Mouse (Mus musculus) adrenal gland, adult 8-10 months (tissue): ENCODE results near the gene Klhl23. TPM values are rescaled to one million over a fixed set of nuclear protein-coding genes. Genes with fewer than 3 reads are reported as not detected.
A peak's percentile ranks its signal among the peaks of the same experiment; 100 is the strongest.

Experiments used
- DNase-seq: peaks from one replicate; pipeline ENCODE4 v3.0.0; 2022
- total RNA-seq, 4 experiments: library from RNA; stranded (reverse); gene quantifications; 2 replicates each; pipeline ENCODE4 v1.2.4; 2022

Gene Klhl23
- total RNA-seq, 4 experiments from 2014 or later = 11.4 to 16.6 (median 14.4) TPM

- no peak for DNase-seq
Observed at GRCm38 (mm10) chr2:69830116-69830515, 8.4 kb downstream of the Klhl23 start.

DNA sequence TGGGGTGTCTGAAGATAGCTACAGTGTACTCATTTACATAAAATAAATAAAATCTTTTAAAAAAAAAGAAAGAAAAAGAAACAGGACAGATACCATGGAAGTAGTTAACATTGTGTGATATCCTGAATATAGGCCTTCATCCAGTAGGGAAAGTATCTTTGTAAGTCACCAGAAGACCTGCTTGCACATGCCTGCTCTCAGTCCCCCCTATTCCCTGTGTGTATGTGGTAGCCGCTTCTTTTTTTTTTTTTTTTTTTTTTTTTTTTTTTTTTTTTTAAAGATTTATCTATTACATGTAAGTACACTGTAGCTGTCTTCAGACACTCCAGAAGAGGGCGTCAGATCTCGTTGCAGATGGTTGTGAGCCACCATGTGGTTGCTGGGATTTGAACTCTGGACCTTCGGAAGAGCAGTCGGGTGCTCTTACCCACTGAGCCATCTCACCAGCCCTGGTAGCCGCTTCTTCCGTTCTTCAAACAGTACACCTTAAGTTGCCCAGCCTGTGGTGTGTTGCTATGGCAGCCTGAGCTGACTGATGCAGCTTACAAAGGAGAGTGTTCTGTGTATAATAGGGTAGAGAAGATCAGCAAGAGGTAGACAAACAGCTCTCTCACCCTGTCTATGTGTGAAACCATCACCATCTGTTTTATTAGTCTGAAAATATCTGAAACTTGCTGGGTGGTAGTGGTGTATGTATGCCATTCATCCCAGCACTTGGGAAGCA lies 15.7 kb downstream of the Klhl23 start:
- DNase-seq = no peak

- no peak for DNase-seq
Observed at GRCm38 (mm10) chr2:69837996-69838395, 16.3 kb downstream of the Klhl23 start.

DNA sequence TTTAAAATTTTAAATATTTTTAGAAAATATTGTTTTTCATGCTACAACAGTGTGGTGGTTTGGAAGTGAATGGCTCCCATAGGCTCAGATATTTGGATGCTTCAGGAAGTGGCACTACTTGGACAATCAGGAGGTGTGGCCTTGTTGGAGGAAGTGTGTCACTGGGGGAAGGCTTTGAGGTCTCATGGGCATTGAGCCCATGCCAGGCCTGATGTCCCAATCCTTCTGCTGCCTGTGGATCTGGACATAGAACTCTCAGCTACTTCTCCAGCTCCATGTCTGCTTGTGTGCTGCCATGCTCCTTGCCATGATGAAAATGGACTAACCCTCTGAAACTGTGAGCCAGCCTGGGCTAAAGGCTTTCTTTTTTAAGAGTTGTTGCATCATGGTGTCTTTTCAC lies 17.0 kb downstream of the Klhl23 start:
- DNase-seq = no peak

GRCm38 (mm10) chr2:69840261-69840660 lies 18.5 kb downstream of the Klhl23 start:
- DNase-seq = no peak

GRCm38 (mm10) chr2:69849215-69849614 lies 27.5 kb downstream of the Klhl23 start:
- no peak for DNase-seq

GRCm38 (mm10) chr2:69851427-69852058 lies 29.8 kb downstream of the Klhl23 start:
- DNase-seq = no peak

GRCm38 (mm10) chr2:69856392-69856791 lies 34.6 kb downstream of the Klhl23 start:
- no peak for DNase-seq

DNA sequence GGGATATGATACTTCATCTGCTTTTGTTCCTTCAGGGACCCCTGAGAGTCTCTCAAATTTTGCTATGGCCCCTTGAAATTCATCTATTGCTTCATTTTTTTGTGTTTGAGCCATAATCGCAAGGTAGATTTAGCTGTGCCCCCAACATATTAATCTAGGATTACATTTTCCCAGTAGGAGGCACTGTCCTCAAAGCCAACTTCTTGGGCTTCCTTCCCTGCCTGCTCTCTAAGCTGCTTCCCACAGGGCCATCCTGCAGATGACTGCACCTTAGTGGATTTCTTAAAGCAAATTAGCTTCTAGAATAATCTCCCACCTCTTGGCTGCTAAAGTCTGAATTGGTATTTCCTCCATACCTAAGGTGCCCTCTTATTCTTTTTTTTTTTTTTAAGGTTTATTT lies 36.1 kb downstream of the Klhl23 start:
- DNase-seq = no peak

DNA sequence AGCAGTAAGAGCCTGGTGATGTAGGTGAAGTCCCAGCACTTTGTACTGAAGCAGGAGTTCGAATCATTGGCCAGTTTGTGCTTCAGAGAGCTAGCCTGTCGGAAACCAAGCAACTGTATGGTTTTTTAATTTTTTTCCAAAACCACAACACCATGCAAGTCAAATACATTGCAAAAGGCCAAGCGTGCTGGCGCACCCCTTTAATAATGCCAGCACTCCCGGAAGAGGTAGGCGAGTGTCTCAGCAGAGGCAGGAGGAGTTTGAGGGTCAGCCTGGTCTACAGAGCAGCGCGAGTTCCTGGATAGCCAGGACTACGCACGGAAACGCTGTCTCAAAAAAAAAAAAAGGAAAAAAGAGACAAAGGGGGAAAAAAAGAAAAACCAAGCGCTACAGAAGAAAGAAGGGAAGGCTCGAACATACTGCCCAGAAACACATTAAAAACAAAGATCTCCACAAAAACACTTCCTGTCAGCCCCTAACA lies 39.3 kb downstream of the Klhl23 start:
- DNase-seq = peak; percentile 21

DNA sequence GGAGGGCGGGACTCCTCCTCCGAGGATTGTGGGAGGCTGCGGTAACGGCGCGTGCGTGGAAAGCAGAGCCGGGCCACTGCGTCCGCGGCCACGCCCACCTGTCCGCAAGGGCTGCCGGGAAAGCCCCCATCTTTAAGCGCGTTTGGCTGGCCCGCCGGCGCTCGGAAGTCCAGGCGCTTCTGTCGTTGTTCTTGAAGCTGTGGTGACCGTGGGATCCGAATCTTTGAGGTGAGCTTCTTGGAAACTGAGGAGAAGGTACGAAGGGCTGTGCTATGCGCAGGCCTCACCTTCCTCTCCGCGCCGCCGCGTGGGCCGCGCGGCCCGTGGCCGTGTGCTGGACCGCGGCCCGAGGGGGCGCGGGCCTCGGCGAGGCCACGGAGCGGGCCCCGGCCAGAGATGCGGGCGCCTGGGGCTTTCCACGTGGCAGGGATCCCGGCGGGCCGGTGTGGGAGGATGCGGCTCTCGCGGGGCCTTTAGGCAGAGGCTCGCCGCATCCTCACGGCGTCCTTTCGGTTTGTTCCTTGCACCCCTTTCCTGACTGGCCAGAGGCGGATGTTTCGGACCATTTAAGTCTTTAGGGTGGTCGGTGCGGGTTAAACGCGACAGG lies 39.8 kb downstream of the Klhl23 start, which contains the start of gene Ssb:
Ssb (plus strand) TSS at position 78 of the 607 bp plus-strand sequence.
- DNase-seq = peak; percentile 89

DNA sequence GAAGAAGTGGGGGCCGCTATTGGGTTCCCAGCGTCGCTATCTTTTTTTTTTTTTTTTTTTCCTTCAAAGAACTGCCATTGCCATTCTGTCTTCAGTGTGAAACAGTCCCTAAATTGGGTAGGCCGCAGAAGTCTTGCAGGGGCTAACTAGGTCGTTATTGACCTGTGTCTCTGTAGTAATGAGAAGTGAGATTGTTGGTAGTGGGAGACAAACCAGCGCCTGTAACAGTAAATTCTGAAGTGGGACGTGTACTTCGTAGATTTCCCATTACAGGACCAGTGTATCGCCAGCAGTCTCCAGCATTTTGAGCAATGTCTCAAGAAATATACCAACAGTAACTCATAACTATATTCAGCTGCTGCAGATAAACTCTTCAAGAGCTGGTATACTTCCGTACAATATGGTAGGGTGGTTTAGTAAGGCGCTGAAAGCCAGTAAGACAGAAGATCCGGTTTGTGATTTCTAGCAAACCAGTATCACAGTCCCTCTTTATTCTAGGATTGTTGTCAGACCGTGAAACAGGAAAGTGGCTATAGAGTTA lies 40.4 kb downstream of the Klhl23 start:
- no peak for DNase-seq

DNA sequence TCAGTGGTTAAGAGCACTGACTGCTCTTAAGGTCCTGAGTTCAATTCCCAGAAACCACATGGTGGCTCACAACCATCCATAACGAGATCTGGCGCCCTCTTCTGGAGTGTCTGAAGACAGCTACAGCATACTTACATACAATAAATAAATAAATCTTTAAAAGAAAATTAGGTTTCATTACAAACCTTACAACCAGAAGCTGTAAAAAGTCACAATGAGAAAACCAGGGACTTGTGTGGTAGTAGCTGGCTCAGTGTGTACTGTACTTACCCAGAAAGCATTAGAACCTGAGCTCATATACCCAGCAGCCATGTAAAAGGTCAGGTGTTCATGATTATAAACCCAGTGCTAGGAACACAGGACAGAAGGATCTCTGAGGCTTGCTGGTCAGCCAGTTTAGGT lies 62.2 kb downstream of the Klhl23 start:
- DNase-seq = no peak

- DNase-seq = no peak
Observed at GRCm38 (mm10) chr2:69884581-69884980, 62.8 kb downstream of the Klhl23 start.

DNA sequence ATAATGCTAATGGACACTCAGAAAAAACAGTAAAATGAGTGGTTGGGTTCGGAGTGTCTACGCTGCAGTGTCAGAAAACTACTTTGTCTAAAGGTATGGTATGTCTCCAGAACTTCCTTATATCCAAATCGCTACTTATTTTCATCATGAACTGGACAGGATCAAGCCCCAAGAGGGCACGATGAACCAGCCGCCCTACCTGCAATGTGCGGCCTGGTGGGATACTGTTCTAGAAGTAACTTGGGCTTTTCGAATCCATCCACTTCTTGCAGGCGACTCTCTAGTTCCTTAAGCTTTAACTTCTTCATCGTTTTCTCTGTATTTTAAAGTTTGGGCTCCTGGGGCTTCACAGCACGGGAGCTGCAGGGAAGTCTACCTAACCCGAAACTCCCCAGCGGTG lies 63.3 kb downstream of the Klhl23 start:
- DNase-seq = no peak

GRCm38 (mm10) chr2:69885451-69886305 lies 63.9 kb downstream of the Klhl23 start, which contains the start of gene Mettl5:
TSS of gene Mettl5 (minus strand) at chr2:69885615.
- peak; percentile 76 for DNase-seq

Other genes starting within 250 kb of the Klhl23 start
- under 1 TPM; 0.15 to 0.42 (median 0.24) TPM for gene Lrp2, start 235.9 kb upstream of the Klhl23 start, total RNA-seq
- 10 to 100 TPM in 2 of 4 experiments, 1 to 10 TPM in 2; 9.8 to 14.6 (median 10.2) TPM for gene Bbs5, start 174.8 kb upstream of the Klhl23 start, total RNA-seq
- gene Klhl41, start 151.8 kb upstream of the Klhl23 start, total RNA-seq = under 1 TPM; 0.21 to 0.59 (median 0.54) TPM
- 10 to 100 TPM; 21.4 to 26.0 (median 22.6) TPM for gene Fastkd1, start 108.4 kb upstream of the Klhl23 start, total RNA-seq
- gene Ppig, start 99.4 kb upstream of the Klhl23 start, total RNA-seq = 10 to 100 TPM; 53.1 to 68.6 (median 61.8) TPM
- 1 to 10 TPM; 1.9 to 3.9 (median 2.4) TPM for gene Ccdc173, start 32.4 kb upstream of the Klhl23 start, total RNA-seq
- gene Phospho2, start 32.3 kb upstream of the Klhl23 start, total RNA-seq = 10 to 100 TPM; 24.4 to 30.8 (median 25.5) TPM
- gene Ssb, start 39.6 kb downstream of the Klhl23 start, total RNA-seq = 100 to 1,000 TPM; 149 to 159 (median 152) TPM
- 10 to 100 TPM; 16.2 to 26.2 (median 21.0) TPM for gene Mettl5, start 63.7 kb downstream of the Klhl23 start, total RNA-seq
- gene Ubr3, start 75.3 kb downstream of the Klhl23 start, total RNA-seq = 10 to 100 TPM; 85.6 to 99.8 (median 95.5) TPM
- gene Myo3b, start 217.2 kb downstream of the Klhl23 start, total RNA-seq = under 1 TPM in 1 of 4 experiments, not detected in 3; 0.09 TPM